In genomic region chr3:95450408-95450807, GRCm38 (mm10) we compare ENCODE assay signal across 9 mouse cellular contexts. TPM values are rescaled to one million over a fixed set of nuclear protein-coding genes. Genes with fewer than 3 reads are reported as not detected.
DNase-seq lines count a peak whose midpoint lies in the region; ATAC-seq and TF ChIP-seq lines count a peak whose summit lies in the region.
"Had no signal": no experiment of that assay in that cellular context is flagged by ENCODE, and none has a peak within 500 bp of the region (broad histone marks: within the 10 kb centered on the region; RNA-seq: fewer than 3 reads in every experiment).

No protein-coding gene starts in this region.

- peaks cover 28% of the 10 kb centered on the region for H3K36me3 ChIP-seq in neural tube, embryonic 15.5 days
- H3K36me3 ChIP-seq in kidney, postnatal 0 days (ENCODE audit: insufficient read depth, low read length): peaks cover 24% of the 10 kb centered on the region; the same call in 1 of the 2 replicates

- no peaks in the 10 kb centered on the region for H3K27me3 ChIP-seq in neural tube, embryonic 15.5 days (replicated peaks)
- no peaks in the 10 kb centered on the region for H3K27me3 ChIP-seq in kidney, postnatal 0 days (ENCODE audit: insufficient read depth, low read length)

- no peak overlapping the region for H3K9ac ChIP-seq in neural tube, embryonic 15.5 days (replicated peaks)
- no peak overlapping the region for H3K9ac ChIP-seq in kidney, postnatal 0 days (ENCODE audit: low read depth, low read length)

- H3K9me3 ChIP-seq in neural tube, embryonic 15.5 days (replicated peaks): no peaks in the 10 kb centered on the region
- no peaks in the 10 kb centered on the region for H3K9me3 ChIP-seq in kidney, postnatal 0 days (replicated peaks; ENCODE audit: low read length)

- no peak overlapping the region for H3K27ac ChIP-seq in neural tube, embryonic 15.5 days (replicated peaks)
- H3K27ac ChIP-seq in kidney, postnatal 0 days: no peak overlapping the region

- H3K4me2 ChIP-seq in neural tube, embryonic 15.5 days: no peak overlapping the region
- no peak overlapping the region for H3K4me2 ChIP-seq in kidney, postnatal 0 days (ENCODE audit: low read length)

- TF ChIP-seq CTCF in kidney, postnatal 0 days (IDR thresholded peaks at IDR 0.05; ENCODE audit: low read depth): peak; percentile 87

- no peak overlapping the region for H3K4me3 ChIP-seq in neural tube, embryonic 15.5 days (replicated peaks)
- no peak overlapping the region for H3K4me3 ChIP-seq in kidney, postnatal 0 days (replicated peaks; ENCODE audit: low read depth, low read length)

- 56% methylated on average over 1 of the region's 1 CpGs for WGBS in neural tube, embryonic 15.5 days
- 44% methylated on average over 1 of the region's 1 CpGs for WGBS in kidney, postnatal 0 days

- H3K4me1 ChIP-seq in neural tube, embryonic 15.5 days: no peaks in the 10 kb centered on the region
- H3K4me1 ChIP-seq in kidney, postnatal 0 days (replicated peaks; ENCODE audit: insufficient read depth, low read length): no peaks in the 10 kb centered on the region

- ATAC-seq in neural tube, embryonic 15.5 days (ENCODE audit: low FRiP score): no peak; the same call in 1 of the 2 replicates
- ATAC-seq in kidney, postnatal 0 days (replicated peaks; ENCODE audit: low FRiP score, low read depth): no peak

- peak; percentile 56 for DNase-seq in adrenal gland, postnatal 10 days
- DNase-seq in adrenal gland, adult 18-20 months (ENCODE audit: low spot score in 2 of 2): no peak
- peak; percentile 33 for DNase-seq in neural tube, embryonic 10.5 days (ENCODE audit: extremely low spot score, low spot score)
- DNase-seq in embryo, embryonic 10.5 days (ENCODE audit: low spot score): peak; percentile 75
- DNase-seq in kidney, postnatal 0 days (ENCODE audit: low spot score): peak; percentile 80
- DNase-seq in lung, postnatal 10 days: peak; percentile 71
- peak; percentile 34 for DNase-seq in right cerebral cortex, postnatal 4 days

RNA-seq across cellular contexts. Expression of gene Arnt, which starts 16.2 kb away (rescaled TPM):
- total RNA-seq in adrenal gland, postnatal 10 days (2021): 10 to 100 TPM; 53.4 to 64.5 TPM
- 10 to 100 TPM; 50.1 to 60.5 TPM for total RNA-seq in adrenal gland, adult 18-20 months (2021)
- 14.2 and 20.5 TPM in 2 replicates for polyA plus RNA-seq in neural tube, embryonic 15.5 days (2015; fragmentation: Nextera tagmentation; extraction: Ambion mirVana)
- polyA plus RNA-seq in kidney, postnatal 0 days (2015; fragmentation: Nextera tagmentation; extraction: Ambion mirVana): 21.6 and 26.7 TPM in 2 replicates

RNA-seq across cellular contexts. Expression of gene 4930558C23Rik, which starts 47.8 kb away (rescaled TPM):
- total RNA-seq in adrenal gland, postnatal 10 days (2021): not detected
- not detected for total RNA-seq in adrenal gland, adult 18-20 months (2021)
- polyA plus RNA-seq in neural tube, embryonic 15.5 days (2015; fragmentation: Nextera tagmentation; extraction: Ambion mirVana): not detected in 2 replicates
- polyA plus RNA-seq in kidney, postnatal 0 days (2015; fragmentation: Nextera tagmentation; extraction: Ambion mirVana): 0.22 and 0.26 TPM in 2 replicates
- polyA plus RNA-seq: large intestine, adult 2 months had no signal

RNA-seq across cellular contexts. Expression of gene Ctsk, which starts 48.6 kb away (rescaled TPM):
- 10 to 100 TPM; 15.1 to 58.9 TPM for total RNA-seq in adrenal gland, postnatal 10 days (2021)
- total RNA-seq in adrenal gland, adult 18-20 months (2021): 1 to 10 TPM; 5.0 to 5.9 TPM
- 10.7 and 12.0 TPM in 2 replicates for polyA plus RNA-seq in neural tube, embryonic 15.5 days (2015; fragmentation: Nextera tagmentation; extraction: Ambion mirVana)
- polyA plus RNA-seq in kidney, postnatal 0 days (2015; fragmentation: Nextera tagmentation; extraction: Ambion mirVana): 10.5 and 11.3 TPM in 2 replicates

Comparison
In these comparisons a context has a peak if more than half of its experiments do, and no peak if none do; other contexts are left out.
1. DNase-seq: peak in adrenal gland, postnatal 10 days (single experiment), neural tube, embryonic 10.5 days (single experiment), embryo, embryonic 10.5 days (single experiment), kidney, postnatal 0 days (single experiment), lung, postnatal 10 days (single experiment) and right cerebral cortex, postnatal 4 days (single experiment); none in adrenal gland, adult 18-20 months (0 of 2).